Mouse (Mus musculus): Measurements from ENCODE around the gene Poc5. TPM values are rescaled to one million over a fixed set of nuclear protein-coding genes. Genes with fewer than 3 reads are reported as not detected.

Gene Poc5
- polyA plus RNA-seq, 1 experiment from 2014 or later = 5.4 TPM

DNA sequence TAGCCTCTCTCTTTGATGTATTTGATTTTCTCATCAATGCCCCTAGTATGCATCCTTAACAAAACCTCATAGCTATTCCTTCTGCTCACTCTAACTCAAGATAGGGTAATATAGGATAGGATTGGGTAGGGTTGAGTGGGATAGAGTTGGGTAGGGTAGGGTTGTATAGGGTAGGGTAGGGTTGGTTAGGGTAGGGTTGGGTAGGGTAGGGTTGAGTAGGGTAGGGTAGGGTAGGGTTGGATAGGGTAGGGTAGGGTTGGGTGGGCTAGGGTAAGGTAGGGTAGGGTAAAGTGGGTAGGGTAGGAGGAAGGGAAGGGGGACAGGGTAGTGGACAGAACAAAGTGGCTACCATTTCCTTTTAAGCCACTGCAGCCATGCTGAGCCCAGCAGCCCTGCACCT is 33.1 kb downstream of the Poc5 start:
- Histone ChIP-seq H3K4me2 (ENCODE audit: low read depth, low read length) (no peak overlapping the region), H3K9me3 (replicated peaks; ENCODE audit: control insufficient read depth, low read length) (no peaks in the 10 kb centered on the region), H3K27ac (ENCODE audit: low read length) (no peak overlapping the region), H3K9ac (ENCODE audit: low read depth, low read length) (no peak overlapping the region), H3K4me1 (ENCODE audit: control insufficient read depth, low read depth, low read length) (no peaks in the 10 kb centered on the region), H3K27me3 (ENCODE audit: control insufficient read depth, insufficient read depth, low read depth, low read length) (no peaks in the 10 kb centered on the region), H3K36me3 (ENCODE audit: control insufficient read depth, insufficient read depth) (no peaks in the 10 kb centered on the region), H3K4me3 (ENCODE audit: low read depth, low read length) (no peak overlapping the region)
- ATAC-seq (ENCODE audit: low read depth) = no peak

DNA sequence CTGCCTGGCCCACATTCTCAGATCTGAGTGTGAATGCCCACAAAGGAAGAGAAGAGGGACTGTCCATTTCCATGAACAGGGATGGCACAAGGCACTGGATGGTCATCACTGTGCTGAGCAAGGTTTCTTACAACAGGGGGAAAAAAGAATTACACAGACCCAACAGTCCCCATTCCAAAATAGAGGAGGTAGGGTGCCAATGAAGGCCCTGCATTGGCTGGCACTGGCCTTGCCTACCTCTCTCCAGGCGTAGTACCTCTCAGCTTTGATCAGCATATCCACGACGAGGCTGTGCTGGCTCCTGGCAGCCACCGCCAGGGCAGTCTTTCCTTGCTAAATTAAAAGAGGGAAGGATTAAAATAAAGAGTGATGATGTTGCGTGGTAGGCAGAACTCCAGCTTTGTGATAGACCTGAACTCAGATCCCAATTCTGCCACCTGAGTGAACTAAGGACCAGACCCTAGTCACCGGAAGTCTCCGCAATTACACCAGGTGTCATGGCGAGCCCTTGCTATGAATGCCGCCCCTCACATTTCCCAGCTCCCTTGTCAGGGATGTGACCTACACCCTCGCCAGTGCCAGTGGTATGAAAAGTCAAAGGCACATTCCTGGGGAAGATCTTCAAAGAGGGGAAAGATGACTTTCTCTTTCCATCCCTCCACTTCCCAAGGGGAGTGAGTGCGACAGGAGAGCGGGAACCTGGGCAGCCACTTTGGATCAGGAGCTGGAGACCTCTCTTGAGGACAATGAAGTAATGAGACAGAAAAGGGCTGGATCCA is 36.6 kb downstream of the Poc5 start:
- WGBS (ENCODE audit: insufficient replicate concordance) = 78% methylated on average over 12 of the region's 12 CpGs
- no peaks in the 10 kb centered on the region for H3K4me1 ChIP-seq (ENCODE audit: control insufficient read depth, low read depth, low read length)

DNA sequence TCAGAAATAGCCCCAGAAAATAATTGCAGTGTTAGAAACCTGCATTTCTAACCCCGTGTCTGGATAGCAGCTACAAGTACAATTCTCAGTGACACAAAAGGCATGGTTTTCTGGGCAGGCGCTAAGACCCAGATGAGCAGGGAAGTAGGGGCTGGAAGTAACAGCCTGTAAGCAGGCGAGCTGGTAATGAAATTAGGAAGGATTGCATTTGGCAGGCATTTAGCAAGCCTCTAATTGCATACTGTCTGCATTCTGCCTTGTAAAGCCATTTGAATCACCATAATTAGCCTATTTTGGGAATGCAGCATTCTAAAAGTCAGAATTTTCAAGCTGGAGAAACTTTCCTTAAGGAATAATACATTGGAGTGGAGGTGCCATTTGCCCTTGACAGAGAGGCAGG is 38.0 kb downstream of the Poc5 start:
- no peak for ATAC-seq (ENCODE audit: low read depth)
- no peaks in the 10 kb centered on the region for H3K9me3 ChIP-seq (replicated peaks; ENCODE audit: control insufficient read depth, low read length)
- H3K27me3 ChIP-seq (ENCODE audit: control insufficient read depth, insufficient read depth, low read depth, low read length) = no peaks in the 10 kb centered on the region
- no peak overlapping the region for H3K27ac ChIP-seq (ENCODE audit: low read length)
- H3K4me3 ChIP-seq (ENCODE audit: low read depth, low read length) = no peak overlapping the region
- no peak overlapping the region for H3K4me2 ChIP-seq (ENCODE audit: low read depth, low read length)
- H3K4me1 ChIP-seq (ENCODE audit: control insufficient read depth, low read depth, low read length) = no peaks in the 10 kb centered on the region
- no peaks in the 10 kb centered on the region for H3K36me3 ChIP-seq (ENCODE audit: control insufficient read depth, insufficient read depth)
- 55% methylated on average over 3 of the region's 3 CpGs for WGBS (ENCODE audit: insufficient replicate concordance)
- no peak overlapping the region for H3K9ac ChIP-seq (ENCODE audit: low read depth, low read length)

More for the DNA sequence above, 36.6 kb downstream of the Poc5 start:
- Histone ChIP-seq H3K36me3 (ENCODE audit: control insufficient read depth, insufficient read depth) (no peaks in the 10 kb centered on the region), H3K27me3 (ENCODE audit: control insufficient read depth, insufficient read depth, low read depth, low read length) (no peaks in the 10 kb centered on the region), H3K9me3 (replicated peaks; ENCODE audit: control insufficient read depth, low read length) (no peaks in the 10 kb centered on the region), H3K4me2 (ENCODE audit: low read depth, low read length) (no peak overlapping the region), H3K9ac (ENCODE audit: low read depth, low read length) (no peak overlapping the region), H3K4me3 (ENCODE audit: low read depth, low read length) (no peak overlapping the region), H3K27ac (ENCODE audit: low read length) (no peak overlapping the region)
- ATAC-seq (ENCODE audit: low read depth) = no peak

DNA sequence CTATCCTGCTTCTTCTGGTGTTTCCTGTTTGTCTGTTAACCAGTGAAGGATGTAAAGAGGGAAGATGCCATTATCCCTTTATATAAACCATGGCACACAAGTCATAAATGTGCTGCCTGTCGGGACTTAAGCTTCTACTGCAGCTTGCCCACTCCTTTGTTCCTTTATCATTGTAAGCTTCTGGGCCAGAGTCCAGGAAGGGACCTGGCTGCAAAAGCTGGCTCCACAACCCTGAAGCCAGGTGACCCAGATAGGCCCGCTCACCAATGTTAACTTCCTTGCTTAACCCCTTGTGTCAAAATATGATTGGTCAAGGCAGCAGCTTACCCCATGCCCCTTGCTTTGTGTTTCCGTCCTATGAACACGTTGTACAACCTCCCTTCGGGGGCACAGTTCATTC is 40.4 kb downstream of the Poc5 start:
- Histone ChIP-seq H3K36me3 (ENCODE audit: control insufficient read depth, insufficient read depth) (no peaks in the 10 kb centered on the region), H3K9me3 (replicated peaks; ENCODE audit: control insufficient read depth, low read length) (no peaks in the 10 kb centered on the region), H3K9ac (ENCODE audit: low read depth, low read length) (no peak overlapping the region), H3K27ac (ENCODE audit: low read length) (no peak overlapping the region), H3K4me1 (ENCODE audit: control insufficient read depth, low read depth, low read length) (peaks cover 3% of the 10 kb centered on the region; the same call in 1 of the 2 replicates), H3K4me2 (ENCODE audit: low read depth, low read length) (no peak overlapping the region), H3K27me3 (ENCODE audit: control insufficient read depth, insufficient read depth, low read depth, low read length) (no peaks in the 10 kb centered on the region), H3K4me3 (ENCODE audit: low read depth, low read length) (no peak overlapping the region)
- no peak for ATAC-seq (ENCODE audit: low read depth)
- 64% methylated on average over 5 of the region's 5 CpGs for WGBS (ENCODE audit: insufficient replicate concordance)

DNA sequence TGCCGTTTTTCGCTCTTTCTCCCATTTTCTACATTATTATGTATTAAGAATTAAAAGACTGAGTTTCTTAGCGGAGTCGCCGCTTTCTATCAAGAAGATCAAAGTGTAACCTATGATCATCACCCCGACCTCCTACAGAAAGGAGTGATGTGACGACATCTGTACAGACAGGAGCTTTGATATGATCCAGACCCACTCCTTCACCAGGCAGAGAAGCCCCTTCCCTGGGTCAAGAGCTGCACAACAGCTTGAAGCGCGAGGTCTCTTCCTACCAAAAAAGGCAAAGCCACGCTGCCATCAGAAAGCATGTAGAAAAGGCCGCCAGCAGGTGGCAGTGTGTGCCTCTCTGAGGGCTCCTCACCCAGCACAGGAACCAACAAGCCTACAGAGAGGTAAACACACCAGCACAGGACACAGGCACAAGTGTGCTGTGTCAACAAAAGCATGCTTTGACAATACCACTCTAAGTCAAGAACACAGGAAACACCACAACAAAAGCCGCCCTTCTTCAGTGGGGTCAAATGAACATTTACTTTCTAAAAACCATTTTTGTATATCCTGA is 43.6 kb downstream of the Poc5 start:
- H3K36me3 ChIP-seq (ENCODE audit: control insufficient read depth, insufficient read depth) = no peaks in the 10 kb centered on the region
- no peak overlapping the region for H3K4me3 ChIP-seq (ENCODE audit: low read depth, low read length)
- 29% methylated on average over 12 of the region's 12 CpGs for WGBS (ENCODE audit: insufficient replicate concordance)
- peaks cover 8% of the 10 kb centered on the region; the same call in 1 of the 2 replicates for H3K4me1 ChIP-seq (ENCODE audit: control insufficient read depth, low read depth, low read length)
- no peak overlapping the region for H3K4me2 ChIP-seq (ENCODE audit: low read depth, low read length)
- H3K9ac ChIP-seq (ENCODE audit: low read depth, low read length) = no peak overlapping the region
- no peaks in the 10 kb centered on the region for H3K27me3 ChIP-seq (ENCODE audit: control insufficient read depth, insufficient read depth, low read depth, low read length)
- no peak overlapping the region for H3K27ac ChIP-seq (ENCODE audit: low read length)
- H3K9me3 ChIP-seq (replicated peaks; ENCODE audit: control insufficient read depth, low read length) = no peaks in the 10 kb centered on the region
- peak; percentile 77 for ATAC-seq (ENCODE audit: low read depth)

DNA sequence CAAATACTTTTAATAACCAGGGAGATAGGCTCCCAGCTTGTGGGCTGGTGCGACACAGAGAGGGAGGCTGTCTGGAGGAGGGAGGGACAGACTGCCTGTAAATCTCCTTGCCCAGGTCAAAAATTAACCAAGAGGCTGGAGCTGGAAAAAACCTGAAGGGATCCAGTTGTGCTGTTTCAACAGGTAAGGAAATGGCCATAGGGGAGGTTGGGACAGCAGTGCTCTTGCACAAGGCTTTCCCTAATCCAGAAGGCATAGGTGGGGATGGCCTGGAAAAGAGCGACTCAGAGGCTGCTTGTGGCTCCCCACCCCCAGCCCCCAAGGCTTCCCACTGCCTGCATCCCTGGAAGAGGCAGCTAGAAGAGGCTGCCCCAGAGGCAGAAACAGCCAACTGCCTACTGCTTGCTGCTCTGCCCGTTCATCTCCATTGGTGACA is 44.3 kb downstream of the Poc5 start:
- no peak overlapping the region for H3K4me2 ChIP-seq (ENCODE audit: low read depth, low read length)
- ATAC-seq (ENCODE audit: low read depth) = peak; percentile 53

DNA sequence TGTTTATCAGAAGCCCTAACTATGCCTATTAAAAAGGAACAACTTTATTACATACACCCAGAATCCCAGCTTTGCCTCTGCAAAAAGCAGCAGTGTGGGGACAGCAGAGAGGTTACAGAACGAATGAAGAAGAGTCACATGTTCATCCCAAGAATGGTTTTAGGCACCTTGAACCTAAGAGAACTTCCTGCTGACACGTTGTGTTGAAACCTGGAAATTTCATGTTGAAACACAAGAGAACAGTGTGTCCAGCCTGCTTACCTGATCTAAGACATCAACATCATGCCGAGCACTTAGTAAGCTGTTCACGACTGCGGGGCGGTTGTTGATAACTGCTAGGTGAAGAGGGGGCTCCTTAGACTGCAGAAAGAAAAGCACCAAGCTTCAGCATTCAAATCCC is 44.9 kb downstream of the Poc5 start:
- H3K9ac ChIP-seq (ENCODE audit: low read depth, low read length) = no peak overlapping the region
- no peaks in the 10 kb centered on the region for H3K27me3 ChIP-seq (ENCODE audit: control insufficient read depth, insufficient read depth, low read depth, low read length)
- ATAC-seq (ENCODE audit: low read depth) = no peak
- WGBS (ENCODE audit: insufficient replicate concordance) = 63% methylated on average over 6 of the region's 6 CpGs
- no peak overlapping the region for H3K4me2 ChIP-seq (ENCODE audit: low read depth, low read length)
- no peak overlapping the region for H3K27ac ChIP-seq (ENCODE audit: low read length)
- no peak overlapping the region for H3K4me3 ChIP-seq (ENCODE audit: low read depth, low read length)
- H3K4me1 ChIP-seq (ENCODE audit: control insufficient read depth, low read depth, low read length) = peaks cover 10% of the 10 kb centered on the region; the same call in 1 of the 2 replicates
- H3K9me3 ChIP-seq (replicated peaks; ENCODE audit: control insufficient read depth, low read length) = no peaks in the 10 kb centered on the region
- no peaks in the 10 kb centered on the region for H3K36me3 ChIP-seq (ENCODE audit: control insufficient read depth, insufficient read depth)

More for the DNA sequence above, 44.3 kb downstream of the Poc5 start:
- Histone ChIP-seq H3K27ac (ENCODE audit: low read length) (no peak overlapping the region), H3K4me3 (ENCODE audit: low read depth, low read length) (no peak overlapping the region), H3K9ac (ENCODE audit: low read depth, low read length) (no peak overlapping the region), H3K9me3 (replicated peaks; ENCODE audit: control insufficient read depth, low read length) (no peaks in the 10 kb centered on the region), H3K36me3 (ENCODE audit: control insufficient read depth, insufficient read depth) (no peaks in the 10 kb centered on the region), H3K27me3 (ENCODE audit: control insufficient read depth, insufficient read depth, low read depth, low read length) (no peaks in the 10 kb centered on the region), H3K4me1 (ENCODE audit: control insufficient read depth, low read depth, low read length) (peaks cover 10% of the 10 kb centered on the region; the same call in 1 of the 2 replicates)
- whole genome bisulfite sequencing (ENCODE audit: insufficient replicate concordance) = 51% methylated on average over 3 of the region's 3 CpGs

DNA sequence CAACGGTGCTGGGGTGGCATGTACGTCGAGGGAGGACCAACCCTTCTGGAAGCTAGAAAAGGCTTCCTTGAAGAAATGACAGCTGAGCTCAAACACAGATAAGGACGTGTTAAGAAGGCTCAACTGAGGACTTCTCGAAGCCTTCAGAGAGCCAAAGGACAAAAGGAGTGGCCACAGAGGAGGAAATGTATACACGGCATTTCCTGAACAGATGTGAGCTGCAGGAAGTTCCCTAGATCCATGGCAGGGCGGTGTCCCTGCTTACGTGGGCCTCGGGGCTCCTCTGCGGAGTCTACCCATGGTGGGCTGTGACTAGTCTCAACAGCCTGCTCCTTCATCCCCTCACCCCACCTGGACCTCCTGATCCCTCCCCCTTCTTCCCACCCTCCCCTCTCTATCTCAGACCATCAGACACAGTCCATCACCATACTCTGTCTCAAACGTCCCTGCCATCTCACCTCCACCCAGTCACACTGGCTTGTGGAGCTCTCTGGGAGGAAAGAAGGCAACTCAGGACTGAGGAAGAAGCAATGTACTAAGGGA is 45.6 kb downstream of the Poc5 start:
- Histone ChIP-seq H3K27ac (ENCODE audit: low read length) (no peak overlapping the region), H3K4me2 (ENCODE audit: low read depth, low read length) (no peak overlapping the region), H3K9ac (ENCODE audit: low read depth, low read length) (no peak overlapping the region)

DNA sequence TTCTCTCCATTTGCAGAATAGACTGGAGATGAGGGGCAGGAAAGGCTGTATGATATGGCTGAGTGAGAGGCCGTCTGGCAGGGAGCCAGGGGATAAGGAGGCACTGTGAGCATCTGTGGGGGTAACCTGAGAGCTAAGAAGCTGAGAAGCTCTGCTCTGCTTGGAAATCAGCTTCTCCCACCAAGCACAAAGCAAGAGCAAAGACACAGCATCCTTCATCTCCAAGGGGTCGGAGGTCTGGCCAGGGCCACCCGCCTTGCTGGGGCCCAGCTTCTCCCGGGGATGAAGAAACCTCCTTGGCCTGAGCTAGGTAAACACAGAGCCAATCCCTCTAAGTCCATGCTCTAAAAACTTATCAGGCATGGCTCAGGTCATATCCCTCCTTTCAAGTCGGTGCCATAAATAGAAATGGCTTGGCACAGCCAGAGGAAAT is 46.8 kb downstream of the Poc5 start:
- Histone ChIP-seq H3K27me3 (ENCODE audit: control insufficient read depth, insufficient read depth, low read depth, low read length) (no peaks in the 10 kb centered on the region), H3K9me3 (replicated peaks; ENCODE audit: control insufficient read depth, low read length) (no peaks in the 10 kb centered on the region), H3K36me3 (ENCODE audit: control insufficient read depth, insufficient read depth) (no peaks in the 10 kb centered on the region), H3K4me1 (ENCODE audit: control insufficient read depth, low read depth, low read length) (peaks cover 10% of the 10 kb centered on the region; the same call in 1 of the 2 replicates), H3K27ac (ENCODE audit: low read length) (no peak overlapping the region), H3K4me3 (ENCODE audit: low read depth, low read length) (no peak overlapping the region), H3K9ac (ENCODE audit: low read depth, low read length) (no peak overlapping the region), H3K4me2 (ENCODE audit: low read depth, low read length) (no peak overlapping the region)
- 58% methylated on average over 5 of the region's 5 CpGs for WGBS (ENCODE audit: insufficient replicate concordance)
- ATAC-seq (ENCODE audit: low read depth) = no peak

More for the DNA sequence above, 45.6 kb downstream of the Poc5 start:
- no peaks in the 10 kb centered on the region for H3K9me3 ChIP-seq (replicated peaks; ENCODE audit: control insufficient read depth, low read length)
- H3K4me3 ChIP-seq (ENCODE audit: low read depth, low read length) = no peak overlapping the region
- H3K36me3 ChIP-seq (ENCODE audit: control insufficient read depth, insufficient read depth) = no peaks in the 10 kb centered on the region
- WGBS (ENCODE audit: insufficient replicate concordance) = 12% methylated on average over 11 of the region's 11 CpGs
- ATAC-seq (ENCODE audit: low read depth) = no peak
- H3K27me3 ChIP-seq (ENCODE audit: control insufficient read depth, insufficient read depth, low read depth, low read length) = no peaks in the 10 kb centered on the region
- peaks cover 10% of the 10 kb centered on the region; the same call in 1 of the 2 replicates for H3K4me1 ChIP-seq (ENCODE audit: control insufficient read depth, low read depth, low read length)

Measured in liver, embryonic 16.5 days (tissue).